Mouse (Mus musculus): ENCODE measurements around the gene Skap1.

DNA sequence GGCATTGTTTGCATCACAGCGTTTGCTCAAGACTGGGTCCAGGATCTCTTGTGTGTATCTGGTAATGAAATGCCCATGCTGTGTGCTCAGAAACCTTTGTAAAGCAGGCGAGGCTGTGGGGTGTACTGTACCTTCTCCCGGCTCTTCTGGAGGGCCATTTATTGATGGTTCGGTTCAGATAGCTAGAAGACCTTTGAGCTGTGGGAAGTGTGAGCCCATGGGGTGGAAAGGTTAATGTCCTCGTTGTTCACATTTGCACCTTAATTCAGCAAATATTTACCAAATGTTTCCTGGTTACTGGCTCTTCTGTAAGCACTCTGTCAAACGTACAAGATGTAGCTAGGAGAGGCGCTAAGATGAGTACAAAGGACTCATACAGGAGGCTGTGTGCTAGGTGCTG, 173.5 kb downstream of the Skap1 start:
- TF ChIP-seq POLR2A (IDR thresholded peaks at IDR 0.05; ENCODE audit: insufficient read length, low read depth) (no peak), CEBPB (IDR thresholded peaks at IDR 0.05; ENCODE audit: insufficient read depth, poor library complexity, severe bottlenecking) (no peak), MAX (IDR thresholded peaks at IDR 0.05; ENCODE audit: low read depth) (no peak)
